Mouse (Mus musculus) megakaryocyte, embryonic 14.5 days (primary cell): Measurements from ENCODE around the gene Rpl28.

ENCODE experiments used
- FLI1 ChIP-seq: IDR thresholded peaks from 2 replicates; pipeline ENCODE4 v1.6.1; 2012; ENCODE audit warnings: low read length, inconsistent platforms, mixed read lengths
- GATA1 ChIP-seq: IDR thresholded peaks from 3 replicates; pipeline ENCODE4 v1.6.1; 2012; ENCODE audit warnings: mixed read lengths, low read length, inconsistent platforms, borderline replicate concordance

DNA sequence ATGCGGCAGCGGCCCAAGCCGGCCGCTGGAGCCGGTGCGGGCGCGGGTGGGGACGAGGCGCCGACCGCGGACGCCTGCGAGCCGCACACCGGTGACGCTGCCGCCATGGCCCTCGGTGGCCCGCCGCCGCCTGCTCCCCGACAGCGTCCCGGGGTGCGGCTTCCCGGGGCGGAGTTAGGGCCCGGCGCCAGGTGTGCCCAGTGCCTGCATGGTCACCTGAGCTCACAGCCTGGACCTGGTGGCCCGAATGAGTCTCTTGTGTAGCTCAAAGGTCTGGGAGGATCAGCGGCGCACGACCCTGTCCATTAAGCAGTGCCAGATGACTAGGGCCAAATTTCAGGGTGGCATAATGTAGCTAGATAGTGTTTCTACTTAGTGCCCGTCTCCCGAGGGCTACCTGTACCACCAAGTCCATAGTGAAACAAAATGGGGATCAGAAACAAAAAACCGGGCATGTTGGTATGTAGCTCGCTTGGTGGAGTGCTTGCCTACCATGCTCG lies 3.2 kb upstream of the Rpl28 start, which contains the start of gene Tmem238:
- TF ChIP-seq GATA1 (no peak), FLI1 (no peak)
